Mouse (Mus musculus): ENCODE results near the gene Olfr726. TPM values are rescaled to one million over a fixed set of nuclear protein-coding genes. Genes with fewer than 3 reads are reported as not detected.

Gene Olfr726
- not detected in 2 replicates for polyA plus RNA-seq (2021; fragmentation: Nextera tagmentation)
- long read RNA-seq, experiment 1 = 0 reads
- long read RNA-seq, experiment 2 = 0 reads

DNA sequence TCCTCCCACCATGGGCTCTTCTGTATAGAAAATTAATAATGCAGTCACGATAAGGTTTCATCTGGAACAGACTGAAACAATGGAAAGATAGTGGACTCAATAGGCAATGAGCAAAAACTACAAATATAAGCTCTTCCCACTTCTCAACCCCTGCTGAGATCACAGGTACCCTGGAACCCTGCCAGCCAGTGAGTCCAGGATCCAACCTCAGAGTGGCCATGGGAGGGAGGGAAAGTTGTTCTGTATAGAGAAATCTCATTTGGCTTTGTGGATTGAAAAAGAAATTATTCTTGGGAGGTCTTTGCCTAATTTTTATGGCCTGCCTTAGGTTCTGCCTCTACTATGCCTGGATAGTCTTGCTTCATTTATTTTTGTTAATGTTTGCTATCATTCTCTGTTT lies at the start of gene Olfr726:
TSS of gene Olfr726 (minus strand) at position 101 of the 400 bp plus-strand sequence.

DNA sequence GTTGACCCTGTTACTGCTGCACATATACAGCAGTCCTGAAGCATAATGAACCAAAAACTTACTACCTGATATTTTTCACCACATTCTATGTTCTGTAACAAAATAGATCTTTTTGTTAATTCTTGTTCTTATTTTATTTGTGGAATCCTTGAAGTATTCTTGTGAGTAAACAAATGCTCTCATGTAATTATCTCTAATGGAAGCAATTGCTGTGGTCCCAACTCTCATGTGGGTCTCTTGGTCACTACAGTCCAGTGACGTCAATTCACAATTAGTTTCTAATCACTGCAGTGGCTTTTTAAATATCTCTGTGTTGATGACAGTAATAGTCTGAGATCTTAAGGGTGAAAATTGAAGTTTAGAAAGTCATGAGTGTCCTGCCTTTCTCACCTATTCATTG lies 32.1 kb upstream of the Olfr726 start, which contains the start of gene Olfr727:
TSS of gene Olfr727 (plus strand) at position 301 of the 400 bp plus-strand sequence.

DNA sequence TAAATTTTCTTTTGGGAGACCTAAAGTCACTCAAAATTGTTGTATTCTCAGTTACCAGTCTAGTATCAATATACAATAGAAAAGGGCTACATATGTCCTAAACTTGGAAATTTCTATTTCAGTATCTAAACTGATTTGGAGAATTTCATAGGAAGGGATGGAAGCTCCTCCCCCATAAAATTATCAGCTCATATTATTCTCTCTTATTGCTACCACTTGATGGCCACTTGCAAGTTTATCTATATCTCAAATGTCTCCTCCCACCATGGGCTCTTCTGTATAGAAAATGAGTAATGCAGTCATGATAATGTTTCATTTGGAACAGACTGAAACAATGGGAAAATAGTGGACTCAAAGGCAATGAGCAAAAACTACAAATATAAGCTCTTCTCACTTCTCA lies 50.5 kb downstream of the Olfr726 start, which contains the start of gene Olfr725:
TSS of gene Olfr725 (minus strand) at position 101 of the 400 bp plus-strand sequence.

Other genes starting within 250 kb of the Olfr726 start
- not detected in 2 replicates for gene Olfr722, start 189.0 kb downstream of the Olfr726 start, polyA plus RNA-seq (2021; fragmentation: Nextera tagmentation)
- not detected in 2 replicates for gene Olfr723, start 159.2 kb downstream of the Olfr726 start, polyA plus RNA-seq (2021; fragmentation: Nextera tagmentation)
- gene Olfr724, start 127.7 kb downstream of the Olfr726 start, polyA plus RNA-seq (2021; fragmentation: Nextera tagmentation) = not detected in 2 replicates
- not detected in 2 replicates for gene Olfr725, start 50.6 kb downstream of the Olfr726 start, polyA plus RNA-seq (2021; fragmentation: Nextera tagmentation)
- gene Olfr727, start 32.2 kb upstream of the Olfr726 start, polyA plus RNA-seq (2021; fragmentation: Nextera tagmentation) = not detected in 2 replicates
- gene Olfr728, start 51.7 kb upstream of the Olfr726 start, polyA plus RNA-seq (2021; fragmentation: Nextera tagmentation) = not detected in 2 replicates
- gene Olfr729, start 62.0 kb upstream of the Olfr726 start, polyA plus RNA-seq (2021; fragmentation: Nextera tagmentation) = not detected in 2 replicates
- not detected in 2 replicates for gene Olfr730, start 97.2 kb upstream of the Olfr726 start, polyA plus RNA-seq (2021; fragmentation: Nextera tagmentation)
- gene Olfr731, start 150.9 kb upstream of the Olfr726 start, polyA plus RNA-seq (2021; fragmentation: Nextera tagmentation) = not detected in 2 replicates
- not detected in 2 replicates for gene Olfr732, start 193.3 kb upstream of the Olfr726 start, polyA plus RNA-seq (2021; fragmentation: Nextera tagmentation)
- not detected in 2 replicates for gene Olfr733, start 210.6 kb upstream of the Olfr726 start, polyA plus RNA-seq (2021; fragmentation: Nextera tagmentation)
- gene Olfr734, start 235.8 kb upstream of the Olfr726 start, polyA plus RNA-seq (2021; fragmentation: Nextera tagmentation) = not detected in 2 replicates

All from layer of hippocampus, adult 6 months (tissue).